Mouse (Mus musculus): Measurements from ENCODE around the gene Ang2.

GRCm38 (mm10) chr14:51200466-51200865 lies 1.5 kb upstream of the Ang2 start:
- no peak for TF ChIP-seq CTCF (IDR thresholded peaks at IDR 0.05; ENCODE audit: borderline replicate concordance, insufficient read depth, low read length)
- TF ChIP-seq POLR2A (IDR thresholded peaks at IDR 0.05; ENCODE audit: low read depth, low read length): no peak

Data from embryonic fibroblast, embryonic 13.5 days (primary cell).